Mouse (Mus musculus) limb, embryonic 12.5 days (tissue): Measurements from ENCODE around the gene Phospho1. TPM values are rescaled to one million over a fixed set of nuclear protein-coding genes. Genes with fewer than 3 reads are reported as not detected.

Experiments
- ATAC-seq: fragments of 200-750 bp; cut with Nextera tagmentation; 2 replicates; pipeline ENCODE4 v1.8.0; 2017; ENCODE audit warnings: low read depth, moderate TSS enrichment; ENCODE audit not compliant: insufficient number of reproducible peaks, insufficient read depth, low FRiP score, low TSS enrichment
- H3K27ac ChIP-seq: fragments of 300-500 bp; sonication (generic); 2 replicates; pipeline ENCODE4 v1.5.1; 2016; ENCODE audit warnings: mild to moderate bottlenecking, moderate library complexity
- H3K27me3 ChIP-seq: fragments of 300-500 bp; sonication (generic); 2 replicates; pipeline ENCODE4 v1.6.1; 2016; ENCODE audit warnings: mild to moderate bottlenecking, moderate library complexity
- H3K36me3 ChIP-seq: fragments of 300-500 bp; sonication (generic); 2 replicates; pipeline ENCODE4 v1.6.1; 2016; ENCODE audit warnings: mild to moderate bottlenecking, moderate library complexity
- H3K4me1 ChIP-seq: fragments of 300-500 bp; sonication (generic); replicated peaks from 2 replicates; pipeline ENCODE4 v1.6.1; 2016
- H3K4me2 ChIP-seq: fragments of 300-500 bp; sonication (generic); 2 replicates; pipeline ENCODE4 v1.6.1; 2016; ENCODE audit warnings: mild to moderate bottlenecking, moderate library complexity
- H3K4me3 ChIP-seq: fragments of 300-500 bp; sonication (generic); replicated peaks from 2 replicates; pipeline ENCODE4 v1.5.1; 2016; ENCODE audit warnings: mild to moderate bottlenecking
- H3K9ac ChIP-seq: fragments of 300-500 bp; sonication (generic); replicated peaks from 2 replicates; pipeline ENCODE4 v1.6.1; 2016; ENCODE audit warnings: mild to moderate bottlenecking, moderate library complexity
- H3K9me3 ChIP-seq: fragments of 300-500 bp; sonication (generic); 2 replicates; pipeline ENCODE4 v1.6.1; 2016; ENCODE audit warnings: mild to moderate bottlenecking, moderate library complexity
- WGBS: fragments of 180-500 bp; shearing (Covaris S2); methylation state at CpG from one replicate; pipeline ENCODE4 v1.1.7; 2016; 5-methylcytosine and 5-hydroxymethylcytosine counted together
- polyA plus RNA-seq: library from polyadenylated mRNA; unstranded; fragments of >200 nt; fragmentation: Nextera tagmentation; extraction: Ambion mirVana; gene quantifications from 2 replicates; pipeline ENCODE4 v1.2.1, GENCODE M21; 2016

The Phospho1 gene
- polyA plus RNA-seq, 1 experiment from 2014 or later = not detected

DNA sequence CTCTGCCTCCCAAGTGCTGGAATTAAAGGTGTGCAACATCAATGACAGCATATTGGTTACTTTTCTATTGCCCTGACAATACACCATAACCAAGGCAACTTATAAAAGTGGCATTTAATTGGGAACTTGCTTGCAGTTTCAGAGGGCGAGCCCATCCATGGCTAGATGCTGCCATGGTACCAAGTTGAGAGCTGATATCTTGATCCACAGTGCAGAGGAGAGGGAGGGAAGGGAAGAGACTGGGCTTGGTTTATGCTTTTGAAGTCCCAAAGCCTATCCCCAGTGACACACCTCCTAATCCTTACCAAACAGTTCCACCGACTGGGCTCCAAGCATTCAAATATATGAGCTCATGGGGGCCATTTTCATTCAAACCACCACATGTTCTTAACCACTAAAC, 10.2 kb upstream of the Phospho1 start:
- no peaks in the 10 kb centered on the region for H3K27me3 ChIP-seq
- 90% methylated on average over 2 of the region's 2 CpGs for WGBS
- H3K9me3 ChIP-seq = no peaks in the 10 kb centered on the region; the same call in 1 of the 2 replicates
- no peaks in the 10 kb centered on the region for H3K36me3 ChIP-seq
- no peak overlapping the region for H3K4me3 ChIP-seq
- no peak overlapping the region for H3K27ac ChIP-seq
- no peak overlapping the region for H3K4me2 ChIP-seq
- no peaks in the 10 kb centered on the region for H3K4me1 ChIP-seq
- no peak overlapping the region for H3K9ac ChIP-seq
- ATAC-seq = no peak

DNA sequence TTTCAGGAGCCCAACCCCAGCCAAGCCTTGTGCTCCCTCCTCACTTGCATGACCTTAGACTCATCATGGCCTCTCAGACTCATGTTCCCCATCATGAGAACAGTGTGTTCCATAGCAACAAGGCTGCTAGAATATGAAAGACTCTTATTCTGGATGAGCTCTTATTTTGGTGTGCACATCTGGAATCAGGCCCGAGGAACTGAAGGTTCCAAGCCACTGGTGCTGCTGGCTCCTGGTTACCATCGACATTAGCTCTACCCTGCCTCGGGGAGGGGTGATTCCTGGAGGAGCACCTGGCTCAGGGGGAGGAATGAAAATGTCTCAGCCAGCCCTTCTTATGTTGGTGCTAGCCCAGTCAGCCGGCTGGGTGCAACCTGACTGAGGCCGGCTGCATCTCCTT, 9.4 kb upstream of the Phospho1 start:
- no peak for ATAC-seq
- no peak overlapping the region for H3K9ac ChIP-seq
- H3K27ac ChIP-seq = no peak overlapping the region
- no peaks in the 10 kb centered on the region for H3K27me3 ChIP-seq
- H3K4me2 ChIP-seq = no peak overlapping the region
- WGBS = 67% methylated on average over 5 of the region's 5 CpGs
- H3K9me3 ChIP-seq = no peaks in the 10 kb centered on the region; the same call in 1 of the 2 replicates
- no peak overlapping the region for H3K4me3 ChIP-seq
- H3K4me1 ChIP-seq = no peaks in the 10 kb centered on the region
- no peaks in the 10 kb centered on the region for H3K36me3 ChIP-seq

DNA sequence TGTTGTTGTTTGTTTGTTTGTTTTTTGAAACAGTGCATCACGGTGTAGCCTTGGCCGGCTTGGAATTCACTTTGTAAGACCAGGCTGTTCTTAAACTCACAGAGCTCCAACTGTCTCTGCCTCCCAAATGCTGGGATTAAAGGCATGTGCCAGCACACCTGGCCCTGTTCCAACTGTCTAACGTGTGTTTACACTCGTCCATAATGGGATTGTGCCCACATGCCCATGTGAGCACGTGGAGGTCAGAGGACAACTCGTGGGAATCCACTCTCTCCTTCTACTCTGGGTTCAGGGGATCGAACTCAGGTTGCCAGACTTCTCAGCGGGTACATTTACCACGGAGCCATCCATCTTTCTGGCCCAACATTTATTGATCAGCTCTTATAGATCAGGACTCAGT, 8.9 kb upstream of the Phospho1 start:
- Histone ChIP-seq H3K27ac (no peak overlapping the region), H3K4me3 (no peak overlapping the region), H3K4me1 (no peaks in the 10 kb centered on the region), H3K9ac (no peak overlapping the region), H3K4me2 (no peak overlapping the region), H3K9me3 (no peaks in the 10 kb centered on the region; the same call in 1 of the 2 replicates), H3K36me3 (no peaks in the 10 kb centered on the region), H3K27me3 (no peaks in the 10 kb centered on the region)
- ATAC-seq = no peak
- WGBS = 77% methylated on average over 9 of the region's 9 CpGs

DNA sequence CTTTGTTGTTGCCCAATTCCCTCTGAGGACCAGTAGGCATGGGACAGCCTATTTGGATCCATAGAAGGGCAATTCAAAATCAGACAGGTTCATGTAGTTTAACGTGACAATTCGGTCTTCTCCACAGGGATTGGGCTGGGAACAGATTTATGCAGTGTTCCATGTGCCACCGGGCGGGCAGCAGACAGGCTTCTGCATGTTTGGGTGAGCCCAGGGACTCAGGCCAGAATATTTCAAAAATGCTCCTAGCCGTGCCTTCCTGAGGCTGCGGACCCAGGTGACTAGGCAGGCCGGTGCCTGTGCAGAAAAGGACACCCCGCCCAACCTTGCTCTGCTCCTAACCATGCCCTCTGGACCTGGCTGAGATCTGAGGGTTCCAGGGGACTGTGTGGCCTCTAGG, 5.2 kb upstream of the Phospho1 start:
- Histone ChIP-seq H3K9me3 (no peaks in the 10 kb centered on the region; the same call in 1 of the 2 replicates), H3K9ac (no peak overlapping the region), H3K4me2 (no peak overlapping the region), H3K4me1 (no peaks in the 10 kb centered on the region), H3K36me3 (no peaks in the 10 kb centered on the region), H3K4me3 (no peak overlapping the region), H3K27ac (no peak overlapping the region), H3K27me3 (peaks cover 20% of the 10 kb centered on the region)
- ATAC-seq = no peak
- WGBS = 87% methylated on average over 8 of the region's 8 CpGs

DNA sequence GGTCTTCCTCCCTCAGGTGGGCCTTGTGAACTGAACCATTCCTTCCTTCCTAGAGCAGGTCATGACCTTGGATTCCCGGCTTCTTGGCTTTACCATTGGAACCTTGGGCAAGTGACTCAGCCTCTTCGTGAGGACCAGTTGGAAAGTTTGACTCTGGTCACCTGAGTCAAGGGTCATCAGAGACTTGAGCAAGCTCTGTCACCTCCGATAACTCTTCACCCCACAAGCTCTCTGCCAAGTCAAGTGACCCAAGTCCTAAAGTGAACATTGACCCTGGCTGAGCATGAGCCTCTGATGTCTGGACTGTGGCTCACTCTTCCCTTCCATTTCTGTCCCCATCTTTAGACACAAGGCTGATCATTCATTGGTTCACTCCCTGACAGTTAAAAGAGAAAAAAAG, 2.8 kb upstream of the Phospho1 start:
- Histone ChIP-seq H3K36me3 (no peaks in the 10 kb centered on the region), H3K27me3 (peaks cover 42% of the 10 kb centered on the region), H3K4me3 (no peak overlapping the region), H3K9me3 (no peaks in the 10 kb centered on the region), H3K9ac (no peak overlapping the region), H3K4me2 (no peak overlapping the region), H3K27ac (no peak overlapping the region), H3K4me1 (peaks cover 7% of the 10 kb centered on the region)
- 85% methylated on average over 3 of the region's 3 CpGs for WGBS
- ATAC-seq = no peak

DNA sequence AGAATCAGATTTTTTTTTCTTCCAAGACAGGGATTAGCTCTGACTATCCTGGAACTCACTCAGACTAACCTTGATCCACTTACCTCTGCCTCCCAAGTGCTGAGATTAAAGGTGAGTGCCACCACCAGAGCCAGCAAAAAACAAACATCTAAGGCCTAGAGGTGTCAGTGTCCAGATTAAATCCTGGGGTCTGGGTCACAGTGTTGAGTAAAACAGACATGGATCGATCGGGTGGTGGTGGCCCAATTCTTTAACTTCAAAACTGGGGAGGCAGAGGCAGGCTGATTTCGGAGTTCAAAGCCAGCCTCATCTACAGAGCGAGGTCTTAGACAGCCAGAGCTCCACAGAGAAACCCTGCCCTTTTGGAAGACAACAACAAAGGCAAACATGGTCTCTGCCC, 1.9 kb upstream of the Phospho1 start:
- WGBS = 91% methylated on average over 4 of the region's 4 CpGs
- no peak overlapping the region for H3K27ac ChIP-seq
- H3K9me3 ChIP-seq = no peaks in the 10 kb centered on the region
- H3K9ac ChIP-seq = no peak overlapping the region
- H3K36me3 ChIP-seq = no peaks in the 10 kb centered on the region
- ATAC-seq = no peak
- no peak overlapping the region for H3K4me3 ChIP-seq
- H3K4me1 ChIP-seq = peaks cover 7% of the 10 kb centered on the region
- peaks cover 51% of the 10 kb centered on the region for H3K27me3 ChIP-seq
- no peak overlapping the region for H3K4me2 ChIP-seq

DNA sequence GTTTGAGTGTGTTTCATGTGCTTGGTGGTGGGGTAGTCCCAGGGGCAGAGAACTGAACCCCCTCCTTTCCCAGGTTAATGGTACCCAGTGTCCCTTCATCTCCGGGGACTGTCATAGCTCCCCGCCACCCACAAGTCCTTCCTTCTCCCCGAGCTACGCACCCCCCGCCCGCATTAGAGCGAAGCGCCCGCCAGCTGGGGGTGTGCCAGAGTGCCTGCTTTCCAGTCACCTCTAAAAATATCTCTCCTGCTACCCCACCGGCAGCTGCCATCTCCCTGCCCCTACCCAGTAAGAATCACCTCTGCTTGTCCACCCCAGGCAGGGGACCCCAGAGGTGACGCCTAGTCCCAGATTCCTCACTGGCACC, 561 bp downstream of the Phospho1 start:
- Histone ChIP-seq H3K36me3 (no peaks in the 10 kb centered on the region), H3K27me3 (peaks cover 75% of the 10 kb centered on the region), H3K4me3 (peak overlapping the region; percentile 65), H3K27ac (no peak overlapping the region), H3K4me2 (peak overlapping the region; percentile 97), H3K4me1 (peaks cover 7% of the 10 kb centered on the region), H3K9me3 (no peaks in the 10 kb centered on the region), H3K9ac (peak overlapping the region; percentile 66)
- WGBS = 0% methylated on average over 11 of the region's 11 CpGs
- no peak for ATAC-seq

DNA sequence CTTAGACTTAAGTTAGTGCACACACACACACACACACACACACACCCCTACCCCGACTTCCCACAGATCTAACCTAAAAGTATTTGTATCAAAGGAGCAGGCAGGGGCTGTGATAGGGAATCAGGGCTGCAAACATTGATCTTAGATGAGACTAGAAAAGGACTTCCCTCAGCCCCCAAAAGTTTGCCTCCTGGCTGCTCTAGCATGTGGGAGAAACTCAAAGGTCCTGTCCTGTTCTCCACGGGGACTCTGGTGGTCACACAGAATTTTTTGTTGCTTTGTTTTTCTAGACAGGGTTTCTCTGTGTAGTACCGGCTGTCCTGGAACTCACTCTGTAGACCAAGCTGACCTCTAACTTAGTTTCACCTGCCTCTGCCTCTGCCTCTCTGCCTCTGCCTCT, 1.3 kb downstream of the Phospho1 start:
- Histone ChIP-seq H3K27ac (no peak overlapping the region), H3K27me3 (peaks cover 83% of the 10 kb centered on the region), H3K4me1 (peaks cover 13% of the 10 kb centered on the region), H3K4me3 (no peak overlapping the region), H3K4me2 (peak overlapping the region; percentile 97; the same call in 1 of the 2 replicates), H3K9me3 (no peaks in the 10 kb centered on the region), H3K36me3 (no peaks in the 10 kb centered on the region), H3K9ac (no peak overlapping the region)
- no peak for ATAC-seq
- 56% methylated on average over 3 of the region's 3 CpGs for WGBS

DNA sequence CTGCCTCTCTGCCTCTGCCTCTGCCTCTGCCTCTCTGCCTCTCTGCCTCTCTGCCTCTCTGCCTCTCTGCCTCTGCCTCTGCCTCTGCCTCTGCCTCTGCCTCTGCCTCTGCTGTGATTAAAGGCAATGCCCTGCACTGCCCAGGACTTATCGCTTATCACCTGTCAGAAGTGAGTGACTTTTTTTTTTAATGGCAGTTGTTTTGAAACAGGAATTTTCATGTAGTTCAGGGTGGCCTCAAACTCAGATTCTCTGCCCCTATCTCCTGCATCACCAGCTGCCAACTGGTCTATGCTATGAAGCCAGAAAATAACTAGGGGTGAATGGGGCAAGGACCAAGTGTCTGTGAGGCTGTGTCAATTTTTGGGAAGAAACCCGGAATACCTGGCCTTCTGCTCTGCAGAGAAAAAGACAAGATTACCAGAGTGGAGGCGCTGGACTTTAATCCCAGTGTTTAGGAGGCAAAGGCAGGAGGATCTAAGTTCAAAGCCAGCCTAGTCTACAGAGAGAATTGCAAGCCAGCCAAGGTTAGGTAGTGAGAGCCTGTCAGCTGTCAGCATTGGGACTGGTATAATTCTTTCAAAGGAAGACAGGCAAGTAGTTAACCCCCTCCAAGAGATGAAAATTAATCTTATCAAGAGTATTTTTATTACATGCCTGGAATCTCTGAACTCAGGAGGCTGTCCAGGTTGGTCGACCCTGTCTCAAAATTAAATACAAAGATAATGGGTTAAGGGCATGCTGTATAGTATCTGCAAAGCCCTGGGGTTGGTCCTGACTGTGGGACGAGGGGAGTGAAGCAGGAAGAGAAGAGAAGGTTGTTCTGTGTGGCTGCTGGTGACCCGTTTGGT, 2.2 kb downstream of the Phospho1 start:
- H3K4me1 ChIP-seq = peaks cover 22% of the 10 kb centered on the region
- ATAC-seq = no peak
- no peak overlapping the region for H3K4me3 ChIP-seq
- H3K9me3 ChIP-seq = no peaks in the 10 kb centered on the region
- H3K27ac ChIP-seq = no peak overlapping the region
- H3K9ac ChIP-seq = no peak overlapping the region
- H3K4me2 ChIP-seq = no peak overlapping the region
- H3K27me3 ChIP-seq = peaks cover 92% of the 10 kb centered on the region
- 47% methylated on average over 6 of the region's 6 CpGs for WGBS
- H3K36me3 ChIP-seq = no peaks in the 10 kb centered on the region

DNA sequence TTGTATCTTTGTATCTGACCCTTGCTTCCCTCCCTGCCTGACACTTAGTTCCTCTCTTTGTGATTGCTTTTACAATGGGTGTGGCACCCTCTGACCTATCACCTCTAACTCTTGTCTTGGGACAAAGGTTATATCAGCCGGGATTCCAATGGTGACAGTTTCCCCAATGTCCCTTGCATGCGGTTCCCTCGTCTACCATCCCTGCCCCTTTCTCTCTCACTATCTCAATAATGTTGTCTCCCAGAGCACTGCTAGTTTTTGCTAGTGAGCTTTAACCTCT, 2.8 kb downstream of the Phospho1 start:
- peaks cover 97% of the 10 kb centered on the region for H3K27me3 ChIP-seq
- no peak overlapping the region for H3K4me2 ChIP-seq
- peaks cover 25% of the 10 kb centered on the region for H3K4me1 ChIP-seq
- H3K27ac ChIP-seq = no peak overlapping the region
- H3K36me3 ChIP-seq = no peaks in the 10 kb centered on the region
- H3K4me3 ChIP-seq = no peak overlapping the region
- H3K9me3 ChIP-seq = no peaks in the 10 kb centered on the region
- ATAC-seq = no peak
- WGBS = 22% methylated on average over 3 of the region's 3 CpGs
- no peak overlapping the region for H3K9ac ChIP-seq

DNA sequence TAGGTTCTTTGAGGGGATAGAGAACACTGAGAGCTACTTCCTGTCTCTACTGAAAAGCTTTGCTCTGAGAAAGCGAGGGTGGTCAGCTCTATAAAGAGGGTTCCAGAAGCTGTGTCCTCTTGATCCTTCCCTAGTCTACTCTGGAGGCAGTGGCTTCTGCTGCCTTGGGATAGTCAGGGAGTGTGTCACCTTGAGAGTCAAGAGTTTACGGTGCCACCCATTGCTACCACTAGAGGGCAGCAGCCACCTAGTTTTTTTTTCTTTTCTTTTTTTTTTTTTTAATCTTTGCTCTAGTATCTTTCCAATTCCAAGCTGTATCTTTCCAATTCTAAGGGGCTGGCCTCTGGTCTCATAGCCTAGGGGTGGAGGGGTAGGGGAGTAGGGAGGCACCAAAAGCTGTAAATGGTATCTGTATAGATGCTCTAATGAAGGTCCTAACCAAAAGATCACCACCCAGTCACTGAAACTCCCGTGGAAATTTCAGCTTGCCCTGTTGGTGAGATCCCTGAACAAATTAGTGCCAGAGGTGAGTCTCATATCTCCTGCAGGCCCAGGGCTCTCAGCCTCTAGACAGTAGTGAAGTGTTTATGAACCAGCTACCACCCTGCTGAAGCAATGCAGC, 3.3 kb downstream of the Phospho1 start:
- no peak overlapping the region for H3K27ac ChIP-seq
- H3K9ac ChIP-seq = no peak overlapping the region
- no peak overlapping the region for H3K4me3 ChIP-seq
- H3K36me3 ChIP-seq = no peaks in the 10 kb centered on the region
- no peaks in the 10 kb centered on the region for H3K9me3 ChIP-seq
- ATAC-seq = no peak
- no peak overlapping the region for H3K4me2 ChIP-seq
- 16% methylated on average over 3 of the region's 3 CpGs for WGBS
- peaks cover 25% of the 10 kb centered on the region for H3K4me1 ChIP-seq
- H3K27me3 ChIP-seq = peaks cover 97% of the 10 kb centered on the region
